Mouse (Mus musculus) CH12.LX (cell line): ENCODE data around the gene Gm27027.

Experiments used
- CTCF ChIP-seq, 2 experiments: IDR thresholded peaks in 1 of 2; conservative IDR thresholded peaks in 1 of 2; 2 replicates each; pipeline ENCODE4 v1.5.1; 2011 to 2012; ENCODE audit warnings: low read depth in 2 of 2, low read length in 2 of 2, improper control_type of control experiment in 1 of 2, inconsistent platforms in 1 of 2, mild to moderate bottlenecking in 1 of 2, moderate library complexity in 1 of 2
- ELF1 ChIP-seq: IDR thresholded peaks from 2 replicates; pipeline ENCODE4 v1.6.1; 2014; ENCODE audit warnings: low read depth, mild to moderate bottlenecking, inconsistent platforms, low read length, improper control_type of control experiment
- HCFC1 ChIP-seq: IDR thresholded peaks from 2 replicates; pipeline ENCODE4 v1.6.1; 2012; ENCODE audit warnings: low read depth, mild to moderate bottlenecking, inconsistent platforms, low read length, improper control_type of control experiment
- MAFK ChIP-seq: IDR thresholded peaks from 2 replicates; pipeline ENCODE4 v1.6.1; 2011; ENCODE audit warnings: low read length, improper control_type of control experiment; ENCODE audit not compliant: insufficient replicate concordance
- MYC ChIP-seq: IDR thresholded peaks from 2 replicates; pipeline ENCODE4 v1.6.1; 2011; ENCODE audit warnings: low read depth, mild to moderate bottlenecking, improper control_type of control experiment, low read length
- POLR2A ChIP-seq: IDR thresholded peaks from 2 replicates; pipeline ENCODE4 v1.6.1; 2011; ENCODE audit warnings: low read depth, mild to moderate bottlenecking, improper control_type of control experiment, low read length
- TBP ChIP-seq: conservative IDR thresholded peaks from 2 replicates; pipeline ENCODE4 v1.6.1; 2011; ENCODE audit warnings: low read depth, low read length, improper control_type of control experiment
- UBTF ChIP-seq: IDR thresholded peaks from 2 replicates; pipeline ENCODE4 v1.6.1; 2012; ENCODE audit warnings: low read depth, mild to moderate bottlenecking, inconsistent platforms, low read length, improper control_type of control experiment, moderate library complexity
- ZC3H11A ChIP-seq: IDR thresholded peaks from 2 replicates; pipeline ENCODE4 v1.6.1; 2012; ENCODE audit warnings: low read depth, mild to moderate bottlenecking, inconsistent platforms, low read length, improper control_type of control experiment

DNA sequence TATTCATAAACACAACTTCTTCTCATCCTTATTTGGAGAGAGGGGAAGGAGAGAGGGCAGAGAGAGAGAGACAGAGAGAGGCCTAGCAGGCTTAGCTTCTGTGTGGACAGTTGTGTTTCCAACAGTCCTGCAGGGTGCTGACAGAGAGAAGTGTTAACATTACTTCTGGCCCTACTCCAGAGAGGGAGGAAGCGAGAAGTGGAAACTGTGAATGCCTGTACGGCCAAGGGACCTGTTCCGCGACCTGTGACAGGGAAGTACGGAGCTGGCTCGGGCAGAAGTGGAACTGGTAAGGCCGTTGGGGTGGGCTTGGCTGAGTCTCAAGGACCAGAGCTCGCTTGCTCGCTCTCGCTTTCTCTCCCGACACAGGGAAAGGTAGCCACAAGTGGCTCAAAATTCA, 54.5 kb downstream of the Gm27027 start:
- TF ChIP-seq ZC3H11A = no peak
- TF ChIP-seq CTCF (conservative IDR thresholded peaks at IDR 0.05 in 1 of 2, IDR thresholded peaks at IDR 0.05 in 1 of 2; ENCODE audit: low read depth in 2 of 2, low read length in 2 of 2) = no peak
- TF ChIP-seq POLR2A = no peak
- 0 out of 2 replicates have a peak, but pooled peaks have one; percentile 63 for TF ChIP-seq UBTF
- TF ChIP-seq MAFK = no peak
- no peak for TF ChIP-seq HCFC1
- no peak for TF ChIP-seq ELF1
- TF ChIP-seq TBP = no peak
- TF ChIP-seq MYC = no peak
